Mouse (Mus musculus) v-Abl transformed pro-B cells (cell line): ENCODE measurements around the gene Cdadc1.

Source experiments
- in situ Hi-C, 2 experiments: fragments of 400-800 bp; cut with MboI; formaldehyde crosslinking; loops; one replicate each; pipeline ENCODE4 v1.15.1; 2025; ENCODE audit not compliant: unreplicated experiment in 2 of 2

Gene Cdadc1

GRCm38 (mm10) chr14:59549106-59549505 lies 48.7 kb downstream of the Cdadc1 start:
- in situ Hi-C loops = no loop called here

GRCm38 (mm10) chr14:59548532-59548931 lies 49.2 kb downstream of the Cdadc1 start:
- in situ Hi-C loops = no loop called here

GRCm38 (mm10) chr14:59547530-59547929 lies 50.2 kb downstream of the Cdadc1 start:
- in situ Hi-C loops = no loop called here

- in situ Hi-C loops = no loop called here
These were observed 51.4 kb downstream of the Cdadc1 start for GRCm38 (mm10) chr14:59546162-59546880.

- in situ Hi-C loops = no loop called here
These were observed 53.8 kb downstream of the Cdadc1 start for GRCm38 (mm10) chr14:59543956-59544355.

- in situ Hi-C loops = no loop called here
These were observed 54.5 kb downstream of the Cdadc1 start for GRCm38 (mm10) chr14:59543158-59543826.

- in situ Hi-C loops = no loop called here
These were observed 57.0 kb downstream of the Cdadc1 start for GRCm38 (mm10) chr14:59540761-59541160.

- in situ Hi-C loops = no loop called here
These were observed 57.5 kb downstream of the Cdadc1 start for GRCm38 (mm10) chr14:59540230-59540629.

GRCm38 (mm10) chr14:59537829-59538432 lies 59.8 kb downstream of the Cdadc1 start:
- in situ Hi-C loops = no loop called here

GRCm38 (mm10) chr14:59533908-59534307 lies 63.9 kb downstream of the Cdadc1 start:
- in situ Hi-C loops = no loop called here

GRCm38 (mm10) chr14:59532986-59533385 lies 64.8 kb downstream of the Cdadc1 start:
- in situ Hi-C loops = no loop called here

- in situ Hi-C loops = no loop called here
These were observed 67.0 kb downstream of the Cdadc1 start for GRCm38 (mm10) chr14:59530801-59531200.

- in situ Hi-C loops = no loop called here
These were observed 71.9 kb downstream of the Cdadc1 start for GRCm38 (mm10) chr14:59525843-59526242.

GRCm38 (mm10) chr14:59513922-59514444 lies 83.8 kb downstream of the Cdadc1 start:
- in situ Hi-C loops = no loop called here
